Mouse (Mus musculus) heart, postnatal 0 days (tissue): ENCODE measurements around the gene Nadk2.

ENCODE experiments used
- CTCF ChIP-seq: IDR thresholded peaks from 2 replicates; pipeline ENCODE4 v1.5.1; 2016; ENCODE audit warnings: antibody characterized with exemption, control low read depth, low read depth
- EP300 ChIP-seq: IDR thresholded peaks from 2 replicates; pipeline ENCODE4 v1.6.1; 2016; ENCODE audit warnings: antibody characterized with exemption, low read depth

DNA sequence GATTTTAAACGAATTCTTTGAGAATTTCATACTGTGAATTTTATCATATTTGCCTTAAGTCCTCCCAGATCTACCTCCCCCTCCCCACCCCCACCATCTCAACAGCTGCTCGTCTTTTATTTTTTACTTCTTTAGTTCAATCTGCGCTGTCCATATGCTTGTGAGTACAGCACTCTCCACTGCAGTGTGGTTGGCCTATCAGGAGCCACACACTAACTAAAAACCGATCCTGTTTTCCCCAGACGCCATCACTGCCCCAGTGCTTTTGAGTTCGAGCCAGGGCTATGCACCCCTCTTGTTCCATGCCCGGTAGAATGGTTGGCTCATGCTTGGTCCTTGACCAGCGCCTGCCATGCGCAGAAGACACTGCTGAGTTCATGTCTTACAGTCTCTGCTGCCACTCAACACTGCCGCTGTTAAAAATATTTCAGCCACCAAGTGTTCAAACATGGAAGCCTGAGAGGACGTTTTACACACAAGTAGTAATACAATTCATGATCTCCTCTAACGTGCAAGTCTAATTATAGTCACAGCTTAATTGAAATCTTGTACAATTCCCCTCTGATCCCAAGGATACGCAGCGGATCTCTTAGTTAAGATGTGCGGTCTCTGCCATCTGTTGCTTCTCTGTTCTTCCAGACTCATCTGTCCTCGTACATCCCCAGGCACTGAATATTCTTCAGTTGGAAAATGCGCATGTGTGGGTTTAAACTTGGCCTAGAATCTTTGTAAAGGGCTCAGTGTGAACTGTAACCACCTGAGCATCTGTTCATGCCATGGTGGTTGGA is 17.0 kb downstream of the Nadk2 start:
- TF ChIP-seq CTCF (no peak), EP300 (no peak)
